ENCODE assay signal across 21 mouse cellular contexts in the genomic region with DNA sequence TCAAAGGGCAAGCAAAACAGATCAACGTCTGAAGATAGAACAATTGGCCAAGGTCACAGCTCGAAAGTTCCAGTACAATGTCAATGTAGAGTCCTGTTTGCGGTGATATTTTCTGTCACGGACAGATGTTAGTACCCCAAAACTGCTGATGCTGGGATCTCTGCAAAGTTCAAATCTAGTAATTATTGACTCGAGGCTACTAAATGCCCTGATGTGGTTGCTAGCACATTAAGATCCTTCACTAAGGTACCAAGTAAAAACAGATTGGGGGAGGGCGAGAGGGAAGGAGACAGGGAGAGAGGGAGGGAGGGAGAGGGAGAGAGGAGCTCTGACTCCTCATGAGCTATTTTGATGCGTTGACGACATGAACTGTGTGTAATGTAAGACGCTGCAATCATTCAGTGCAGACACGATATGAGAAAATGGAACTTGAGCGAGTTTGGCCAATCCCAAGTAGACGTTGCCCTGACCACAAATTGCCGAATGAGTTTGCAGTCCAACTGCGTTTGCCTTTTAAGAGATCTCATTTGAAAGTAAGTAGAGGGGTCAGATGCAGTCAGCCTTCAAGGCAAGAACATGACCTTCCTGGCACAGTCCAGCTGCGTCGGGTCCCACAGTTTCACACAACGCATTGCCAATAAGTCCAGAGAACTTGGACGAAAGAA.
DNase-seq lines count a peak whose midpoint lies in the region; ATAC-seq lines count a peak whose summit lies in the region.
"Had no signal": no experiment of that assay in that cellular context is flagged by ENCODE, and none has a peak within 500 bp of the region (broad histone marks: within the 10 kb centered on the region; RNA-seq: fewer than 3 reads in every experiment).

No protein-coding gene starts in this region.

- H3K9me3 ChIP-seq in embryonic facial prominence, embryonic 12.5 days, result no peaks in the 10 kb centered on the region
- no peaks in the 10 kb centered on the region for H3K9me3 ChIP-seq in embryonic facial prominence, embryonic 10.5 days
- peaks cover 3% of the 10 kb centered on the region; the same call in 1 of the 2 replicates for H3K9me3 ChIP-seq in kidney, embryonic 16.5 days (ENCODE audit: low read length)
- H3K9me3 ChIP-seq in embryonic facial prominence, embryonic 13.5 days, result no peaks in the 10 kb centered on the region
- no peaks in the 10 kb centered on the region for H3K9me3 ChIP-seq in kidney, embryonic 15.5 days (replicated peaks)
- H3K9me3 ChIP-seq: forebrain, embryonic 13.5 days; hindbrain, embryonic 12.5 days; liver, embryonic 15.5 days had no signal

- DNase-seq in embryonic facial prominence, embryonic 10.5 days (ENCODE audit: low spot score), result no peak
- peak; percentile 52 for DNase-seq in kidney, adult 11 months
- DNase-seq in lung, postnatal 36 days, result no peak
- no peak for DNase-seq in layer of hippocampus, postnatal 36 days
- DNase-seq: adrenal gland, postnatal 25 days; cerebellum, adult 11 months; cerebellum, postnatal 10 days; heart, adult 18-20 months; retina, postnatal 1 day; thymus, adult 2 months had no signal

- H3K4me2 ChIP-seq in embryonic facial prominence, embryonic 12.5 days (replicated peaks), result no peak overlapping the region
- no peak overlapping the region for H3K4me2 ChIP-seq in kidney, embryonic 16.5 days (replicated peaks; ENCODE audit: low read depth, low read length)
- peak overlapping the region; percentile 5; the same call in 1 of the 2 replicates for H3K4me2 ChIP-seq in embryonic facial prominence, embryonic 13.5 days
- H3K4me2 ChIP-seq in kidney, embryonic 15.5 days, result 0 out of 2 replicates have a peak overlapping the region, but pooled peaks have one; percentile 9
- H3K4me2 ChIP-seq: forebrain, embryonic 13.5 days; hindbrain, embryonic 12.5 days; liver, embryonic 15.5 days had no signal

- H3K36me3 ChIP-seq in embryonic facial prominence, embryonic 12.5 days, result no peaks in the 10 kb centered on the region
- no peaks in the 10 kb centered on the region for H3K36me3 ChIP-seq in embryonic facial prominence, embryonic 10.5 days (replicated peaks)
- 0 out of 2 replicates have a peak, but pooled peaks cover 2% of the 10 kb centered on the region for H3K36me3 ChIP-seq in kidney, embryonic 16.5 days (ENCODE audit: insufficient read depth, low read length)
- no peaks in the 10 kb centered on the region for H3K36me3 ChIP-seq in embryonic facial prominence, embryonic 13.5 days
- H3K36me3 ChIP-seq in kidney, embryonic 15.5 days, result no peaks in the 10 kb centered on the region; the same call in 1 of the 2 replicates
- H3K36me3 ChIP-seq: G1E; hindbrain, embryonic 12.5 days; liver, embryonic 15.5 days had no signal

- no peak overlapping the region for H3K27ac ChIP-seq in embryonic facial prominence, embryonic 12.5 days
- H3K27ac ChIP-seq in embryonic facial prominence, embryonic 10.5 days (replicated peaks), result no peak overlapping the region
- no peak overlapping the region for H3K27ac ChIP-seq in kidney, embryonic 16.5 days (ENCODE audit: low read length)
- H3K27ac ChIP-seq in embryonic facial prominence, embryonic 13.5 days, result no peak overlapping the region
- no peak overlapping the region for H3K27ac ChIP-seq in kidney, embryonic 15.5 days
- H3K27ac ChIP-seq: forebrain, embryonic 13.5 days; hindbrain, embryonic 12.5 days; liver, embryonic 15.5 days had no signal

- ATAC-seq in embryonic facial prominence, embryonic 12.5 days (ENCODE audit: insufficient number of reproducible peaks, insufficient read depth, low FRiP score, low TSS enrichment), result 0 out of 2 replicates have a peak, but pooled peaks have one; percentile 58
- no peak for ATAC-seq in kidney, embryonic 16.5 days (ENCODE audit: low FRiP score, low TSS enrichment)
- no peak for ATAC-seq in embryonic facial prominence, embryonic 13.5 days (ENCODE audit: insufficient number of reproducible peaks, insufficient read depth, low FRiP score, low TSS enrichment, low read depth)
- ATAC-seq in kidney, embryonic 15.5 days (replicated peaks; ENCODE audit: low FRiP score), result no peak
- ATAC-seq: forebrain, embryonic 13.5 days; inflammation-experienced regulatory T-cells, adult 6 months; lung, postnatal 0 days had no signal

- H3K9ac ChIP-seq in embryonic facial prominence, embryonic 12.5 days, result no peak overlapping the region
- H3K9ac ChIP-seq in kidney, embryonic 16.5 days (replicated peaks; ENCODE audit: low read length), result no peak overlapping the region; the same call in 1 of the 2 replicates
- no peak overlapping the region for H3K9ac ChIP-seq in embryonic facial prominence, embryonic 13.5 days
- H3K9ac ChIP-seq in kidney, embryonic 15.5 days, result no peak overlapping the region
- H3K9ac ChIP-seq: forebrain, embryonic 13.5 days; hindbrain, embryonic 12.5 days; liver, embryonic 15.5 days had no signal

- H3K4me3 ChIP-seq in embryonic facial prominence, embryonic 12.5 days, result no peak overlapping the region
- H3K4me3 ChIP-seq in embryonic facial prominence, embryonic 10.5 days, result no peak overlapping the region
- H3K4me3 ChIP-seq in kidney, embryonic 16.5 days (ENCODE audit: low read length), result no peak overlapping the region
- H3K4me3 ChIP-seq in embryonic facial prominence, embryonic 13.5 days, result no peak overlapping the region
- H3K4me3 ChIP-seq in kidney, embryonic 15.5 days (replicated peaks), result no peak overlapping the region
- H3K4me3 ChIP-seq: forebrain, embryonic 13.5 days; hindbrain, embryonic 12.5 days; liver, embryonic 15.5 days; megakaryocyte, embryonic 14.5 days had no signal

- peaks cover 23% of the 10 kb centered on the region; the same call in 1 of the 2 replicates for H3K4me1 ChIP-seq in embryonic facial prominence, embryonic 12.5 days
- H3K4me1 ChIP-seq in embryonic facial prominence, embryonic 10.5 days, result peaks cover 19% of the 10 kb centered on the region
- H3K4me1 ChIP-seq in kidney, embryonic 16.5 days (ENCODE audit: insufficient read depth, low read length), result peaks cover 35% of the 10 kb centered on the region
- H3K4me1 ChIP-seq in embryonic facial prominence, embryonic 13.5 days, result peaks cover 47% of the 10 kb centered on the region
- peaks cover 38% of the 10 kb centered on the region for H3K4me1 ChIP-seq in kidney, embryonic 15.5 days

- no peaks in the 10 kb centered on the region for H3K27me3 ChIP-seq in embryonic facial prominence, embryonic 12.5 days
- no peaks in the 10 kb centered on the region for H3K27me3 ChIP-seq in embryonic facial prominence, embryonic 10.5 days (replicated peaks; ENCODE audit: low read depth, poor library complexity, severe bottlenecking)
- no peaks in the 10 kb centered on the region for H3K27me3 ChIP-seq in kidney, embryonic 16.5 days (ENCODE audit: insufficient read depth, low read length)
- H3K27me3 ChIP-seq in embryonic facial prominence, embryonic 13.5 days, result no peaks in the 10 kb centered on the region
- no peaks in the 10 kb centered on the region for H3K27me3 ChIP-seq in kidney, embryonic 15.5 days
- H3K27me3 ChIP-seq: forebrain, embryonic 13.5 days; hindbrain, embryonic 12.5 days; liver, embryonic 15.5 days; megakaryocyte, embryonic 14.5 days had no signal

- 66% methylated on average over 18 of the region's 18 CpGs for WGBS in embryonic facial prominence, embryonic 12.5 days
- 85% methylated on average over 18 of the region's 18 CpGs for WGBS in embryonic facial prominence, embryonic 10.5 days
- WGBS in kidney, embryonic 16.5 days, result 52% methylated on average over 18 of the region's 18 CpGs
- WGBS in embryonic facial prominence, embryonic 13.5 days, result 57% methylated on average over 18 of the region's 18 CpGs
- 55% methylated on average over 18 of the region's 18 CpGs for WGBS in kidney, embryonic 15.5 days

Comparison
In these comparisons a context has a peak if more than half of its experiments do, and no peak if none do; other contexts are left out.
1. H3K4me2 ChIP-seq: peak in embryonic facial prominence, embryonic 13.5 days (single experiment) and kidney, embryonic 15.5 days (single experiment); none in embryonic facial prominence, embryonic 12.5 days (single experiment) and kidney, embryonic 16.5 days (single experiment).